8 mouse cellular contexts compared by ENCODE assay signal in the genomic region with DNA sequence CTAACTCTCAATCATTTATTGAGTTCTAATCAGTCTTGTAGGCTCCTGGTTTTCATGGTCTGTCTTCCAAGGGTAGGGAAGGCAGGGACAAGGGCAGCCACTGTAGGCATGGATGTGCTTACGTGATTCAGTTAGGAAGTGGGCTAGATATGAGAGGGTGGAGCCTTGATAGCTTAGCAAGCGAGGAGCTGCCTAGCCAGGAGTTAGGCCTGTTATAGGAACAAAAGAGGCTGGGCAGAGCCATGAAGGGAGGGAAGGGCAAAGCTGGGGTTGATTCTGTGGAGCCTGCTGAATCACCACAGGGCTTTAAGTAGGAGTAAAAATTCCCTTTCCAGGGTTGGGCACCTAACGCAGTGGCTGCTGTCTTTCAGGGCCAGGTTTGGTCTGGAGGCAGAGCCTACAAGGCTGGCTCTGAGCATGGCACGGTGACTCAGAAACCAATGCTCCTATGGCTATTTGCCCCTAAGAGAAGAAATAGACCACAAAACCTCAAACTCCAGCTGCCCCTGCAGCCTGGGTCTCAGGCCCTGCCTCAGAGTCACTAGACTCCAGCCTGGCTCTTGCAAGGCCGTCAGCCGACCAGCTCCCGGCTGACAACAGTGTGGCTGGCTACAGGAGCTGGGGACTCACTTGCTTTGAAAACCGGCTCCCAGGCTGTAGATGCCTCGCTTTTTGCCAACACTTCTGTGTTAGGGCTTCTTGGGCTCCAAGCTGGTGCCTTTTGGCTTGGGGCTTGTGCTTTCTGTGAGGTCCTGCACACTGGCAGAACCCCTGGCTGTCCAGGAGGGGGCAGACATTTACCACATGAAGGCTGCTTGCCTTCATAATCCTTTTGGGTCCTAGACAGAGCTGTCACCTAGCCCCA.
DNase-seq lines count a peak whose midpoint lies in the region; ATAC-seq and TF ChIP-seq lines count a peak whose summit lies in the region.

No protein-coding gene starts in this region.

- no peaks in the 10 kb centered on the region for H3K27me3 ChIP-seq in forebrain, embryonic 10.5 days (ENCODE audit: poor library complexity, severe bottlenecking)
- H3K27me3 ChIP-seq in hindbrain, postnatal 0 days (ENCODE audit: insufficient read depth, low read length) = no peaks in the 10 kb centered on the region

- H3K36me3 ChIP-seq in forebrain, embryonic 10.5 days (replicated peaks) = peaks cover 28% of the 10 kb centered on the region
- H3K36me3 ChIP-seq in hindbrain, postnatal 0 days (ENCODE audit: insufficient read depth, low read length) = no peaks in the 10 kb centered on the region

- 0 out of 2 replicates have a peak, but pooled peaks cover 4% of the 10 kb centered on the region for H3K9me3 ChIP-seq in forebrain, embryonic 10.5 days
- H3K9me3 ChIP-seq in hindbrain, postnatal 0 days (ENCODE audit: low read length) = no peaks in the 10 kb centered on the region

- H3K4me1 ChIP-seq in forebrain, embryonic 10.5 days = peaks cover 52% of the 10 kb centered on the region
- H3K4me1 ChIP-seq in hindbrain, postnatal 0 days (ENCODE audit: insufficient read depth, low read length) = peaks cover 13% of the 10 kb centered on the region; the same call in 1 of the 2 replicates

- no peak overlapping the region for H3K4me3 ChIP-seq in forebrain, embryonic 10.5 days
- no peak overlapping the region for H3K4me3 ChIP-seq in hindbrain, postnatal 0 days (ENCODE audit: low read length)

- ATAC-seq in hindbrain, postnatal 0 days = peak; percentile 73

- 70% methylated on average over 9 of the region's 9 CpGs for WGBS in forebrain, embryonic 10.5 days
- WGBS in hindbrain, postnatal 0 days = 59% methylated on average over 9 of the region's 9 CpGs

- no peak overlapping the region for H3K9ac ChIP-seq in hindbrain, postnatal 0 days (replicated peaks; ENCODE audit: low read length)

- TF ChIP-seq CTCF in hindbrain, postnatal 0 days (IDR thresholded peaks at IDR 0.05; ENCODE audit: low read depth) = peak; percentile 89

- H3K4me2 ChIP-seq in hindbrain, postnatal 0 days (ENCODE audit: low read depth, low read length) = no peak overlapping the region

- H3K27ac ChIP-seq in forebrain, embryonic 10.5 days = peak overlapping the region; percentile 61
- peak overlapping the region; percentile 16; the same call in 1 of the 2 replicates for H3K27ac ChIP-seq in hindbrain, postnatal 0 days

- DNase-seq in right cerebral cortex, adult 18-20 months = peak; percentile 45
- DNase-seq in right cerebral cortex, postnatal 14 days = no peak
- peak; percentile 89 for DNase-seq in brain, adult 2 months (ENCODE audit: low read depth, low spot score)
- peak; percentile 57 for DNase-seq in forebrain, embryonic 10.5 days (ENCODE audit: extremely low spot score, low spot score)
- peak; percentile 81 for DNase-seq in hindbrain, postnatal 0 days (ENCODE audit: low spot score)
- DNase-seq in liver = peak; percentile 39
- DNase-seq in retina, postnatal 1 day = peak; percentile 80
- no peak for DNase-seq in yolk sac, embryonic 10.5 days (ENCODE audit: low spot score)

Comparison
In these comparisons a context has a peak if more than half of its experiments do, and no peak if none do; other contexts are left out.
1. DNase-seq: peak in right cerebral cortex, adult 18-20 months (single experiment), brain, adult 2 months (single experiment), forebrain, embryonic 10.5 days (single experiment), hindbrain, postnatal 0 days (single experiment), liver (single experiment) and retina, postnatal 1 day (single experiment); none in right cerebral cortex, postnatal 14 days (single experiment) and yolk sac, embryonic 10.5 days (single experiment).